Mouse (Mus musculus) heart, adult 2 months (tissue): ENCODE measurements around the gene Mfsd9.

ENCODE experiments used
- CTCF ChIP-seq: fragments of 200-600 bp; IDR thresholded peaks from 2 replicates; pipeline ENCODE4 v1.8.1; 2022; ENCODE audit warnings: antibody characterized with exemption, mild to moderate bottlenecking, moderate library complexity
- EP300 ChIP-seq: fragments of 200-500 bp; IDR thresholded peaks from 2 replicates; pipeline ENCODE4 v1.6.1; 2011; ENCODE audit warnings: low read depth, low read length, control low read depth; ENCODE audit not compliant: insufficient read depth
- POLR2A ChIP-seq: fragments of 200-500 bp; IDR thresholded peaks from 2 replicates; pipeline ENCODE4 v1.6.1; 2011; ENCODE audit warnings: mild to moderate bottlenecking, low read depth, low read length, control low read depth; ENCODE audit not compliant: insufficient read depth

- TF ChIP-seq CTCF (no peak), POLR2A (no peak), EP300 (no peak)
Observed at GRCm38 (mm10) chr1:40737671-40738070, 52.8 kb downstream of the Mfsd9 start.
